Mouse (Mus musculus) gastrocnemius, postnatal 4 days (tissue): ENCODE data around the gene Hexim2. TPM values are rescaled to one million over a fixed set of nuclear protein-coding genes. Genes with fewer than 3 reads are reported as not detected.

Experiments used
- DNase-seq, 2 experiments: peaks; one replicate each; pipeline ENCODE4 v3.0.0; 2021 to 2022; ENCODE audit warnings: low spot score in 2 of 2, mixed read lengths in 2 of 2
- long read RNA-seq, 2 experiments: library from polyadenylated mRNA; stranded (forward); transcript quantifications; one replicate each; pipeline ENCODE4 v2.0.0; 2021
- total RNA-seq, 2 experiments: library from RNA; stranded (reverse); gene quantifications; 2 replicates each; pipeline ENCODE4 v1.2.3; 2021

The Hexim2 gene
- total RNA-seq: 1 to 10 TPM; 6.3 to 7.0 TPM
- long read RNA-seq, experiment 1, partial matches to known transcripts: 0 of 14 reads
- long read RNA-seq, experiment 1, other reads (novel, unspliced or antisense): 4 of 14 reads
- long read RNA-seq, experiment 2, partial matches to known transcripts: 0 of 8 reads
- long read RNA-seq, experiment 2, other reads (novel, unspliced or antisense): 4 of 8 reads

- peak; percentile 65 to 74 for DNase-seq
Observed at GRCm38 (mm10) chr11:103131701-103132575, at the start of gene Hexim2. TSS of gene Hexim2 (plus strand) at chr11:103132429.

- no peak for DNase-seq
Observed at GRCm38 (mm10) chr11:103093306-103093705, 38.9 kb upstream of the Hexim2 start.

- DNase-seq: peak in 1 of 2 experiments; percentile 15
Observed at GRCm38 (mm10) chr11:103093862-103094833, 38.1 kb upstream of the Hexim2 start.

GRCm38 (mm10) chr11:103095107-103095670, 37.0 kb upstream of the Hexim2 start:
- no peak for DNase-seq

- peak in 1 of 2 experiments; percentile 13 for DNase-seq
Observed at GRCm38 (mm10) chr11:103095801-103096200, 36.4 kb upstream of the Hexim2 start.

- DNase-seq: peak in 1 of 2 experiments; percentile 8
Observed at GRCm38 (mm10) chr11:103096979-103097894, 35.0 kb upstream of the Hexim2 start.

- no peak for DNase-seq
Observed at GRCm38 (mm10) chr11:103098531-103099190, 33.6 kb upstream of the Hexim2 start.

- no peak for DNase-seq
Observed at GRCm38 (mm10) chr11:103099352-103099940, 32.8 kb upstream of the Hexim2 start.

- no peak for DNase-seq
Observed at GRCm38 (mm10) chr11:103100361-103100760, 31.9 kb upstream of the Hexim2 start.

GRCm38 (mm10) chr11:103101481-103101865, 30.8 kb upstream of the Hexim2 start, which contains the start of the genes Plcd3 and Acbd4:
TSS of gene Plcd3 (minus strand) at chr11:103101658.
TSS of gene Acbd4 (plus strand) at chr11:103101682.
- peak; percentile 71 to 85 for DNase-seq

GRCm38 (mm10) chr11:103101866-103102501, 30.2 kb upstream of the Hexim2 start:
- DNase-seq: peak; percentile 43 to 63

GRCm38 (mm10) chr11:103102725-103103349, 29.4 kb upstream of the Hexim2 start:
- peak; percentile 97 for DNase-seq

- DNase-seq: no peak
Observed at GRCm38 (mm10) chr11:103103621-103104020, 28.6 kb upstream of the Hexim2 start.

- DNase-seq: no peak
Observed at GRCm38 (mm10) chr11:103104469-103104868, 27.8 kb upstream of the Hexim2 start.

- no peak for DNase-seq
Observed at GRCm38 (mm10) chr11:103105180-103105725, 27.0 kb upstream of the Hexim2 start.

GRCm38 (mm10) chr11:103105810-103106209, 26.4 kb upstream of the Hexim2 start:
- no peak for DNase-seq

GRCm38 (mm10) chr11:103106386-103106785, 25.8 kb upstream of the Hexim2 start:
- no peak for DNase-seq
